Comparison of ENCODE assay signal across 8 mouse cellular contexts in genomic region chr13:46663461-46663964, GRCm38 (mm10). TPM values are rescaled to one million over a fixed set of nuclear protein-coding genes. Genes with fewer than 3 reads are reported as not detected.
DNase-seq lines count a peak whose midpoint lies in the region; ATAC-seq and TF ChIP-seq lines count a peak whose summit lies in the region.

No protein-coding gene starts in this region.

- no peaks in the 10 kb centered on the region for H3K36me3 ChIP-seq in midbrain, embryonic 11.5 days (ENCODE audit: control insufficient read depth, insufficient read depth, low read length)
- no peaks in the 10 kb centered on the region for H3K36me3 ChIP-seq in midbrain, embryonic 16.5 days (ENCODE audit: control insufficient read depth, insufficient read depth, low read length)
- no peaks in the 10 kb centered on the region for H3K36me3 ChIP-seq in lung, postnatal 0 days (ENCODE audit: insufficient read depth, low read length)

- intact Hi-C loops in gastrocnemius, adult 2 months (cut with DNase I): loop anchor here (2.0 kb wide), 2 partner anchors 307 to 353 kb away; no protein-coding TSS in a partner anchor

- H3K9ac ChIP-seq in midbrain, embryonic 11.5 days (ENCODE audit: low read length): no peak overlapping the region
- no peak overlapping the region for H3K9ac ChIP-seq in midbrain, embryonic 16.5 days (ENCODE audit: low read depth, low read length)
- no peak overlapping the region for H3K9ac ChIP-seq in lung, postnatal 0 days (replicated peaks; ENCODE audit: low read depth)

- no peak overlapping the region for H3K4me3 ChIP-seq in gastrocnemius, adult 2 months
- H3K4me3 ChIP-seq in midbrain, embryonic 11.5 days (ENCODE audit: low read depth, low read length): no peak overlapping the region
- no peak overlapping the region for H3K4me3 ChIP-seq in midbrain, embryonic 16.5 days (ENCODE audit: low read depth, low read length)
- H3K4me3 ChIP-seq in lung, postnatal 0 days (ENCODE audit: low read depth, low read length): no peak overlapping the region

- H3K9me3 ChIP-seq in midbrain, embryonic 11.5 days (ENCODE audit: control insufficient read depth, low read length): no peaks in the 10 kb centered on the region
- H3K9me3 ChIP-seq in midbrain, embryonic 16.5 days (replicated peaks; ENCODE audit: control insufficient read depth, low read length, poor library complexity, severe bottlenecking): no peaks in the 10 kb centered on the region
- no peaks in the 10 kb centered on the region for H3K9me3 ChIP-seq in lung, postnatal 0 days (ENCODE audit: low read length)

- 34% methylated on average over 4 of the region's 4 CpGs for WGBS in midbrain, embryonic 11.5 days
- 23% methylated on average over 4 of the region's 4 CpGs for WGBS in midbrain, embryonic 16.5 days
- WGBS in lung, postnatal 0 days: 32% methylated on average over 4 of the region's 4 CpGs

- ATAC-seq in midbrain, embryonic 11.5 days (ENCODE audit: low FRiP score): no peak
- ATAC-seq in midbrain, embryonic 16.5 days: no peak
- ATAC-seq in lung, postnatal 0 days: no peak

- no peak for TF ChIP-seq EP300 in lung, postnatal 0 days (IDR thresholded peaks at IDR 0.05)

- no peak overlapping the region for H3K4me2 ChIP-seq in midbrain, embryonic 11.5 days
- H3K4me2 ChIP-seq in midbrain, embryonic 16.5 days (ENCODE audit: low read length): no peak overlapping the region
- H3K4me2 ChIP-seq in lung, postnatal 0 days (replicated peaks; ENCODE audit: low read depth, low read length): no peak overlapping the region

- peak; percentile 72 for TF ChIP-seq CTCF in gastrocnemius, adult 2 months (IDR thresholded peaks at IDR 0.05)
- TF ChIP-seq CTCF in lung, postnatal 0 days (IDR thresholded peaks at IDR 0.05): peak; percentile 75

- H3K27ac ChIP-seq in gastrocnemius, adult 2 months: no peak overlapping the region
- H3K27ac ChIP-seq in midbrain, embryonic 11.5 days (ENCODE audit: low read depth, low read length): no peak overlapping the region
- H3K27ac ChIP-seq in midbrain, embryonic 16.5 days (ENCODE audit: low read length): no peak overlapping the region
- H3K27ac ChIP-seq in lung, postnatal 0 days (ENCODE audit: low read length): no peak overlapping the region

- no peaks in the 10 kb centered on the region for H3K27me3 ChIP-seq in midbrain, embryonic 11.5 days (ENCODE audit: control insufficient read depth, insufficient read depth, low read length)
- no peaks in the 10 kb centered on the region for H3K27me3 ChIP-seq in midbrain, embryonic 16.5 days (ENCODE audit: control insufficient read depth, insufficient read depth, low read depth, low read length)
- no peaks in the 10 kb centered on the region for H3K27me3 ChIP-seq in lung, postnatal 0 days (replicated peaks; ENCODE audit: insufficient read depth, low read length)

- no peak for DNase-seq in gastrocnemius, adult 2 months
- no peak for DNase-seq in gastrocnemius, adult 8-10 months (ENCODE audit: low spot score in 2 of 2)
- DNase-seq in midbrain, embryonic 11.5 days (ENCODE audit: low spot score, missing footprints): peak; percentile 85
- DNase-seq in NIH3T3 (ENCODE audit: low read depth): peak; percentile 75
- DNase-seq in lung, postnatal 0 days (ENCODE audit: low spot score): peak; percentile 66
- no peak for DNase-seq in urinary bladder, postnatal 4 days (ENCODE audit: low spot score in 2 of 2)
- DNase-seq in urinary bladder, postnatal 14 days (ENCODE audit: low spot score): no peak

- no peaks in the 10 kb centered on the region for H3K4me1 ChIP-seq in midbrain, embryonic 11.5 days (ENCODE audit: control insufficient read depth, insufficient read depth, low read length)
- H3K4me1 ChIP-seq in midbrain, embryonic 16.5 days (ENCODE audit: control insufficient read depth, insufficient read depth, low read length): no peaks in the 10 kb centered on the region; the same call in 1 of the 2 replicates
- no peaks in the 10 kb centered on the region for H3K4me1 ChIP-seq in lung, postnatal 0 days (ENCODE audit: insufficient read depth, low read depth, low read length)

RNA-seq across cellular contexts. Expression of gene Fam8a1, which starts 5.8 kb away (rescaled TPM):
- total RNA-seq in gastrocnemius, adult 2 months (2021): 10 to 100 TPM; 29.7 to 34.3 TPM
- 10 to 100 TPM; 33.0 to 40.0 (median 35.2) TPM for total RNA-seq in gastrocnemius, adult 8-10 months (2022)
- polyA plus RNA-seq in midbrain, embryonic 11.5 days (2014; fragmentation: Nextera tagmentation; extraction: Ambion mirVana): 12.6 and 13.9 TPM in 2 replicates
- 19.6 and 22.3 TPM in 2 replicates for polyA plus RNA-seq in midbrain, embryonic 16.5 days (2015; fragmentation: Nextera tagmentation; extraction: Ambion mirVana)
- polyA plus RNA-seq in lung, postnatal 0 days (2015; fragmentation: Nextera tagmentation; extraction: Ambion mirVana): 12.7 and 13.0 TPM in 2 replicates

Comparison
In these comparisons a context has a peak if more than half of its experiments do, and no peak if none do; other contexts are left out.
1. DNase-seq: peak in midbrain, embryonic 11.5 days (single experiment), NIH3T3 (single experiment) and lung, postnatal 0 days (single experiment); none in gastrocnemius, adult 2 months (single experiment), gastrocnemius, adult 8-10 months (0 of 2), urinary bladder, postnatal 4 days (0 of 2) and urinary bladder, postnatal 14 days (single experiment).